8 mouse cellular contexts compared by ENCODE assay signal in the genomic region with DNA sequence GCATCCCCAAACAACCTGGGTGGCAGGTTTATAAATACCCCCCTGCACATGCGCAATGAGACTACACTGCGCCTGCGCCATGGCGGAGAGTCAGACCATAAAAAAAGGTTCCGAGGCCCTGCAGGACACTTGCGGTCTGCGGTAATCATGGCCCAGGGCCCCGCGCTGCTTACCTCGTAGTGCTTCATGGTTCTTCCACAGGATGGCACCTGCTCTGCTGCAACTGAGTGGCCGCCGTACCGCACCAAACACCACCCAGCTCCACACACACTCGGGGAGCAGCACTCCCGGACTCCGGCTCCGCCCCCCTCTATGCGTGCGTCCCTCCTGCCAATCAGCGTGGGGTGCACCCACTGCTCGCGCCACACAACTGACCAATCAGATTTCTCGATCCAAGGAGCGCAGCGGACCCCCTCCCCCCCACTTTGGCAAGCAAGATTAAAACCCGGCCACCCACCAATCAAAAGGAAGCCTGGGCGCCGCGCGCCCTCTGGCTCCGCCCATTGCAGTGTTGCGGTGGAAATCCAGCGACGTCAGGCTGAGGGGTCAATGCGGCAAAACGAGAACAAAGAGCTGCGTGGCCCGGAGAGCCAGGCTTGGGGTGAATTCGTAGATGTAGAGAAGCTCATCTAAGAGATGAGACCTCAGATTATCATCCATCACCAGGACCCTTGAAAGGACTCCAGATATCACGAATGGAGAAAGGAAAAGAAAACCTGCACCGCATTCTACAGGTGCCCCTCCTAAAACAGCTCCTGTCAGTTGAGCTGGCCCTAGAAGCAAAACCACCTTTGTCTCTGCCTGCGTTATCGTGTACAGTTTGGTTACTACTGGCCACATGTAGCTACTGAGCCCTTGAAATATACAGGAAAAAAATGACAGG. TPM values are rescaled to one million over a fixed set of nuclear protein-coding genes. Genes with fewer than 3 reads are reported as not detected.
DNase-seq lines count a peak whose midpoint lies in the region; ATAC-seq and TF ChIP-seq lines count a peak whose summit lies in the region.

No protein-coding gene starts in this region.

- ATAC-seq in forebrain, embryonic 14.5 days = peak; percentile 99
- peak; percentile 89 for ATAC-seq in neutrophil, adult 5-6 weeks (ENCODE audit: extremely low read depth, insufficient number of reproducible peaks, low FRiP score, poor library complexity, severe bottlenecking)

- peaks cover 4% of the 10 kb centered on the region; the same call in 1 of the 2 replicates for H3K36me3 ChIP-seq in forebrain, embryonic 14.5 days (ENCODE audit: control insufficient read depth, insufficient read depth, low read length)

- H3K9ac ChIP-seq in forebrain, embryonic 14.5 days (ENCODE audit: low read length) = peak overlapping the region; percentile 93

- TF ChIP-seq CTCF in lung, adult 2 months (IDR thresholded peaks at IDR 0.05; ENCODE audit: insufficient read depth, low read length) = no peak

- DNase-seq in ES-CJ7 (ENCODE audit: low read depth, low spot score) = peak; percentile 99
- DNase-seq in cerebellum, adult 11 months = peak; percentile 98
- DNase-seq in forebrain, embryonic 14.5 days (ENCODE audit: low spot score) = peak; percentile 100
- peak; percentile 93 for DNase-seq in heart, postnatal 25 days (ENCODE audit: low spot score)
- DNase-seq in layer of hippocampus, adult 18-20 months (ENCODE audit: low spot score in 2 of 2) = peak; percentile 95 to 98
- peak; percentile 90 for DNase-seq in lung, adult 2 months
- DNase-seq in thymus, adult 18-20 months = peak; percentile 97

- intact Hi-C loops in heart, postnatal 25 days (cut with DNase I) = no loop called here

- peaks cover 14% of the 10 kb centered on the region for H3K4me1 ChIP-seq in forebrain, embryonic 14.5 days (ENCODE audit: control insufficient read depth, insufficient read depth, low read length)
- no peaks in the 10 kb centered on the region; the same call in 1 of the 2 replicates for H3K4me1 ChIP-seq in lung, adult 2 months (ENCODE audit: control insufficient read depth, insufficient read depth, low read length)

- H3K4me3 ChIP-seq in forebrain, embryonic 14.5 days (ENCODE audit: low read depth, low read length) = peak overlapping the region; percentile 93
- peak overlapping the region; percentile 97 for H3K4me3 ChIP-seq in lung, adult 2 months (replicated peaks; ENCODE audit: extremely low read depth, low read depth, low read length)

- WGBS in forebrain, embryonic 14.5 days = under 1% methylated on average over 43 of the region's 43 CpGs
- WGBS in lung, adult 2 months = under 1% methylated on average over 43 of the region's 43 CpGs

- H3K27ac ChIP-seq in forebrain, embryonic 14.5 days (ENCODE audit: low read depth, low read length) = peak overlapping the region; percentile 93

- H3K4me2 ChIP-seq in forebrain, embryonic 14.5 days (ENCODE audit: low read length) = peak overlapping the region; percentile 89

- peak; percentile 92 for TF ChIP-seq POLR2A in lung, adult 2 months (IDR thresholded peaks at IDR 0.05; ENCODE audit: borderline replicate concordance, extremely low read depth, low read depth, low read length)

- no peaks in the 10 kb centered on the region for H3K9me3 ChIP-seq in forebrain, embryonic 14.5 days (replicated peaks; ENCODE audit: control insufficient read depth, low read length)

- H3K27me3 ChIP-seq in forebrain, embryonic 14.5 days (replicated peaks; ENCODE audit: control insufficient read depth, insufficient read depth, low read length) = no peaks in the 10 kb centered on the region

RNA-seq across cellular contexts. Expression of gene Tecr, which starts 13.4 kb away (rescaled TPM):
- polyA plus RNA-seq in forebrain, embryonic 14.5 days (2014; fragmentation: Nextera tagmentation; extraction: Ambion mirVana) = 806 and 815 TPM in 2 replicates
- total RNA-seq in heart, postnatal 25 days (2021) = 100 to 1,000 TPM; 381 to 389 TPM
- 100 to 1,000 TPM; 550 to 556 TPM for total RNA-seq in layer of hippocampus, adult 18-20 months (2021)
- 416 and 565 TPM in 2 replicates for polyA plus RNA-seq in lung, adult 2 months (2012; rRNA removed)
- 114 and 122 TPM in 2 replicates for total RNA-seq in neutrophil, adult 5-6 weeks (2017)

RNA-seq across cellular contexts. Expression of gene Dnajb1, which starts 13.6 kb away (rescaled TPM):
- polyA plus RNA-seq in forebrain, embryonic 14.5 days (2014; fragmentation: Nextera tagmentation; extraction: Ambion mirVana) = 30.1 and 43.0 TPM in 2 replicates
- total RNA-seq in heart, postnatal 25 days (2021) = 10 to 100 TPM; 10.4 to 17.6 TPM
- total RNA-seq in layer of hippocampus, adult 18-20 months (2021) = 10 to 100 TPM; 53.6 to 58.1 TPM
- 23.5 and 26.4 TPM in 2 replicates for polyA plus RNA-seq in lung, adult 2 months (2012; rRNA removed)
- 42.1 and 42.7 TPM in 2 replicates for total RNA-seq in neutrophil, adult 5-6 weeks (2017)

RNA-seq across cellular contexts. Expression of gene Ndufb7, which starts 27.9 kb away (rescaled TPM):
- 370 and 449 TPM in 2 replicates for polyA plus RNA-seq in forebrain, embryonic 14.5 days (2014; fragmentation: Nextera tagmentation; extraction: Ambion mirVana)
- 100 to 1,000 TPM; 752 to 766 TPM for total RNA-seq in heart, postnatal 25 days (2021)
- total RNA-seq in layer of hippocampus, adult 18-20 months (2021) = 100 to 1,000 TPM; 161 to 162 TPM
- 269 and 286 TPM in 2 replicates for polyA plus RNA-seq in lung, adult 2 months (2012; rRNA removed)
- total RNA-seq in neutrophil, adult 5-6 weeks (2017) = 89.4 and 91.9 TPM in 2 replicates

RNA-seq across cellular contexts. Expression of gene Gipc1, which starts 58.1 kb away (rescaled TPM):
- polyA plus RNA-seq in forebrain, embryonic 14.5 days (2014; fragmentation: Nextera tagmentation; extraction: Ambion mirVana) = 108 and 122 TPM in 2 replicates
- 10 to 100 TPM; 27.3 to 29.9 TPM for total RNA-seq in heart, postnatal 25 days (2021)
- 10 to 100 TPM; 52.1 to 59.2 TPM for total RNA-seq in layer of hippocampus, adult 18-20 months (2021)
- 58.6 and 67.0 TPM in 2 replicates for polyA plus RNA-seq in lung, adult 2 months (2012; rRNA removed)
- total RNA-seq in neutrophil, adult 5-6 weeks (2017) = 7.4 and 9.8 TPM in 2 replicates

RNA-seq across cellular contexts. Expression of gene Olfr370, which starts 58.8 kb away (rescaled TPM):
- polyA plus RNA-seq in forebrain, embryonic 14.5 days (2014; fragmentation: Nextera tagmentation; extraction: Ambion mirVana) = not detected in 2 replicates
- not detected for total RNA-seq in heart, postnatal 25 days (2021)
- not detected for total RNA-seq in layer of hippocampus, adult 18-20 months (2021)
- not detected in 2 replicates for polyA plus RNA-seq in lung, adult 2 months (2012; rRNA removed)
- not detected in 2 replicates for total RNA-seq in neutrophil, adult 5-6 weeks (2017)

Comparison
In these comparisons a context has a peak if more than half of its experiments do, and no peak if none do; other contexts are left out.
1. Peak in every context shown above with its lines: DNase-seq, ATAC-seq, H3K4me3 ChIP-seq and H3K27ac ChIP-seq.